Mouse (Mus musculus) spleen, postnatal 10 days (tissue): ENCODE measurements around the gene Ankrd45.
"Not testable (repeated sequence)": the region's sequence is repeated elsewhere in the genome, so short reads cannot be mapped to it uniquely, and the experiment has no call there.

ENCODE experiments used
- DNase-seq, 2 experiments: peaks; one replicate each; pipeline ENCODE4 v3.0.0; 2021 to 2022; ENCODE audit warnings: low spot score in 2 of 2

The Ankrd45 gene

GRCm38 (mm10) chr1:161185431-161185830 lies 42.9 kb downstream of the Ankrd45 start:
- no peak for DNase-seq

GRCm38 (mm10) chr1:161190253-161190910 lies 47.9 kb downstream of the Ankrd45 start:
- DNase-seq = no peak

GRCm38 (mm10) chr1:161195541-161196351 lies 53.3 kb downstream of the Ankrd45 start:
- DNase-seq = peak; percentile 35 to 73

GRCm38 (mm10) chr1:161196364-161196763 lies 53.9 kb downstream of the Ankrd45 start:
- not testable (repeated sequence) for DNase-seq

GRCm38 (mm10) chr1:161199856-161200255 lies 57.4 kb downstream of the Ankrd45 start:
- DNase-seq = no peak

GRCm38 (mm10) chr1:161214465-161214864 lies 72.0 kb downstream of the Ankrd45 start:
- peak; percentile 11 to 45 for DNase-seq

- no peak for DNase-seq
These were observed 77.3 kb downstream of the Ankrd45 start for GRCm38 (mm10) chr1:161219816-161220215.
